Mouse (Mus musculus): ENCODE results near the gene Prokr1. TPM values are rescaled to one million over a fixed set of nuclear protein-coding genes. Genes with fewer than 3 reads are reported as not detected.
"Not testable (repeated sequence)": the region's sequence is repeated elsewhere in the genome, so short reads cannot be mapped to it uniquely, and the experiment has no call there.

Gene Prokr1
- polyA plus RNA-seq, 1 experiment from 2014 or later = 5.4 TPM

GRCm38 (mm10) chr6:87594188-87594587 lies 3.6 kb upstream of the Prokr1 start:
- H3K4me1 ChIP-seq = peaks cover 25% of the 10 kb centered on the region
- no peak for ATAC-seq (replicated peaks; ENCODE audit: low FRiP score)
- no peak overlapping the region for H3K4me2 ChIP-seq
- H3K4me3 ChIP-seq (replicated peaks) = no peak overlapping the region
- H3K27me3 ChIP-seq = peaks cover 9% of the 10 kb centered on the region
- 81% methylated on average over 6 of the region's 6 CpGs for WGBS
- H3K9ac ChIP-seq = no peak overlapping the region
- no peaks in the 10 kb centered on the region for H3K9me3 ChIP-seq (replicated peaks)
- H3K36me3 ChIP-seq = no peaks in the 10 kb centered on the region
- no peak overlapping the region for H3K27ac ChIP-seq

- Histone ChIP-seq H3K4me2 (peak overlapping the region; percentile 83), H3K9ac (peak overlapping the region; percentile 40; the same call in 1 of the 2 replicates), H3K27ac (no peak overlapping the region), H3K36me3 (no peaks in the 10 kb centered on the region), H3K9me3 (replicated peaks) (no peaks in the 10 kb centered on the region), H3K4me3 (replicated peaks) (peak overlapping the region; percentile 50), H3K27me3 (peaks cover 17% of the 10 kb centered on the region), H3K4me1 (peaks cover 33% of the 10 kb centered on the region)
- peak; percentile 41; the same call in 1 of the 2 replicates for ATAC-seq (replicated peaks; ENCODE audit: low FRiP score)
- WGBS = 8% methylated on average over 12 of the region's 12 CpGs
Observed at GRCm38 (mm10) chr6:87589718-87590393, 687 bp downstream of the Prokr1 start.

- Histone ChIP-seq H3K36me3 (no peaks in the 10 kb centered on the region), H3K4me1 (peaks cover 18% of the 10 kb centered on the region), H3K27me3 (peaks cover 6% of the 10 kb centered on the region), H3K9me3 (replicated peaks) (no peaks in the 10 kb centered on the region), H3K4me2 (no peak overlapping the region), H3K27ac (no peak overlapping the region), H3K4me3 (replicated peaks) (no peak overlapping the region), H3K9ac (no peak overlapping the region)
- ATAC-seq (replicated peaks; ENCODE audit: low FRiP score) = no peak
- 89% methylated on average over 7 of the region's 7 CpGs for WGBS
Observed at GRCm38 (mm10) chr6:87583991-87584390, 6.6 kb downstream of the Prokr1 start.

- no peak overlapping the region for H3K27ac ChIP-seq
- no peak; the same call in 1 of the 2 replicates for ATAC-seq (replicated peaks; ENCODE audit: low FRiP score)
- no peak overlapping the region for H3K4me2 ChIP-seq
Observed at GRCm38 (mm10) chr6:87583183-87583611, 7.3 kb downstream of the Prokr1 start.

GRCm38 (mm10) chr6:87582456-87582855 lies 8.1 kb downstream of the Prokr1 start:
- Histone ChIP-seq H3K4me1 (peaks cover 18% of the 10 kb centered on the region), H3K27me3 (no peaks in the 10 kb centered on the region), H3K36me3 (no peaks in the 10 kb centered on the region), H3K9me3 (replicated peaks) (no peaks in the 10 kb centered on the region), H3K9ac (no peak overlapping the region), H3K4me3 (replicated peaks) (no peak overlapping the region), H3K27ac (0 out of 2 replicates have a peak overlapping the region, but pooled peaks have one; percentile 19), H3K4me2 (no peak overlapping the region)
- ATAC-seq (replicated peaks; ENCODE audit: low FRiP score) = no peak
- 65% methylated on average over 6 of the region's 6 CpGs for WGBS

More at GRCm38 (mm10) chr6:87583183-87583611, 7.3 kb downstream of the Prokr1 start:
- Histone ChIP-seq H3K27me3 (0 out of 2 replicates have a peak, but pooled peaks cover under 1% of the 10 kb centered on the region), H3K9ac (no peak overlapping the region), H3K36me3 (no peaks in the 10 kb centered on the region), H3K4me3 (replicated peaks) (no peak overlapping the region), H3K9me3 (replicated peaks) (no peaks in the 10 kb centered on the region), H3K4me1 (peaks cover 20% of the 10 kb centered on the region)
- 93% methylated on average over 1 of the region's 1 CpGs for WGBS

- no peak overlapping the region for H3K4me2 ChIP-seq
- ATAC-seq (replicated peaks; ENCODE audit: low FRiP score) = no peak
- peaks cover 15% of the 10 kb centered on the region for H3K4me1 ChIP-seq
- no peaks in the 10 kb centered on the region for H3K27me3 ChIP-seq
- no peaks in the 10 kb centered on the region for H3K36me3 ChIP-seq
- H3K4me3 ChIP-seq (replicated peaks) = no peak overlapping the region
- no peak overlapping the region for H3K9ac ChIP-seq
- WGBS = 92% methylated on average over 18 of the region's 18 CpGs
- H3K27ac ChIP-seq = no peak overlapping the region
- H3K9me3 ChIP-seq (replicated peaks) = no peaks in the 10 kb centered on the region
Observed at GRCm38 (mm10) chr6:87581581-87581980, 9.0 kb downstream of the Prokr1 start.

- peaks cover 19% of the 10 kb centered on the region for H3K4me1 ChIP-seq
- no peak overlapping the region for H3K4me2 ChIP-seq
- no peaks in the 10 kb centered on the region for H3K36me3 ChIP-seq
- H3K4me3 ChIP-seq (replicated peaks) = no peak overlapping the region
- WGBS = 79% methylated on average over 15 of the region's 15 CpGs
- H3K27me3 ChIP-seq = no peaks in the 10 kb centered on the region
- no peak overlapping the region for H3K27ac ChIP-seq
- no peaks in the 10 kb centered on the region for H3K9me3 ChIP-seq (replicated peaks)
- H3K9ac ChIP-seq = no peak overlapping the region
- ATAC-seq (replicated peaks; ENCODE audit: low FRiP score) = no peak
Observed at GRCm38 (mm10) chr6:87581071-87581470, 9.5 kb downstream of the Prokr1 start.

GRCm38 (mm10) chr6:87578247-87578646 lies 12.3 kb downstream of the Prokr1 start:
- 0 out of 2 replicates have a peak, but pooled peaks have one; percentile 41 for ATAC-seq (replicated peaks; ENCODE audit: low FRiP score)
- Histone ChIP-seq H3K36me3 (no peaks in the 10 kb centered on the region), H3K4me1 (peaks cover 12% of the 10 kb centered on the region), H3K27ac (no peak overlapping the region), H3K4me2 (no peak overlapping the region), H3K4me3 (replicated peaks) (no peak overlapping the region), H3K27me3 (no peaks in the 10 kb centered on the region), H3K9me3 (replicated peaks) (no peaks in the 10 kb centered on the region), H3K9ac (no peak overlapping the region)
- WGBS = 26% methylated on average over 9 of the region's 9 CpGs

- peak; percentile 70 for ATAC-seq (replicated peaks; ENCODE audit: low FRiP score)
- H3K36me3 ChIP-seq = no peaks in the 10 kb centered on the region
- peaks cover 12% of the 10 kb centered on the region for H3K4me1 ChIP-seq
- WGBS = 28% methylated on average over 4 of the region's 4 CpGs
- H3K9ac ChIP-seq = no peak overlapping the region
- H3K9me3 ChIP-seq (replicated peaks) = no peaks in the 10 kb centered on the region
- no peaks in the 10 kb centered on the region for H3K27me3 ChIP-seq
- H3K4me2 ChIP-seq = no peak overlapping the region
- H3K4me3 ChIP-seq (replicated peaks) = no peak overlapping the region
- H3K27ac ChIP-seq = peak overlapping the region; percentile 73
Observed at GRCm38 (mm10) chr6:87576648-87577330, 13.8 kb downstream of the Prokr1 start.

- not testable (repeated sequence) for H3K9ac ChIP-seq; H3K4me2 ChIP-seq; H3K4me3 ChIP-seq (replicated peaks); H3K9me3 ChIP-seq (replicated peaks); ATAC-seq (replicated peaks; ENCODE audit: low FRiP score); H3K27me3 ChIP-seq; H3K36me3 ChIP-seq; H3K27ac ChIP-seq
- H3K4me1 ChIP-seq = peaks cover 18% of the 10 kb centered on the region
Observed at GRCm38 (mm10) chr6:87571863-87572262, 18.7 kb downstream of the Prokr1 start.

- H3K9me3 ChIP-seq (replicated peaks) = no peaks in the 10 kb centered on the region
- 51% methylated on average over 9 of the region's 9 CpGs for WGBS
- peak; percentile 76 for ATAC-seq (replicated peaks; ENCODE audit: low FRiP score)
Observed at GRCm38 (mm10) chr6:87567686-87568593, 22.6 kb downstream of the Prokr1 start.

More at GRCm38 (mm10) chr6:87567686-87568593, 22.6 kb downstream of the Prokr1 start:
- H3K4me3 ChIP-seq (replicated peaks) = no peak overlapping the region
- peak overlapping the region; percentile 39 for H3K27ac ChIP-seq
- no peak overlapping the region for H3K9ac ChIP-seq
- no peaks in the 10 kb centered on the region for H3K27me3 ChIP-seq
- H3K36me3 ChIP-seq = no peaks in the 10 kb centered on the region
- H3K4me2 ChIP-seq = no peak overlapping the region
- H3K4me1 ChIP-seq = peaks cover 11% of the 10 kb centered on the region

Measured in kidney, embryonic 15.5 days (tissue).